Mouse (Mus musculus) urinary bladder, postnatal 4 days (tissue): Measurements from ENCODE around the gene Olfr56.
"Not testable (repeated sequence)": the region's sequence is repeated elsewhere in the genome, so short reads cannot be mapped to it uniquely, and the experiment has no call there.

Experiments
- DNase-seq, 2 experiments: peaks; one replicate each; pipeline ENCODE4 v3.0.0; 2021 to 2022; ENCODE audit warnings: low spot score in 2 of 2

Gene Olfr56

DNA sequence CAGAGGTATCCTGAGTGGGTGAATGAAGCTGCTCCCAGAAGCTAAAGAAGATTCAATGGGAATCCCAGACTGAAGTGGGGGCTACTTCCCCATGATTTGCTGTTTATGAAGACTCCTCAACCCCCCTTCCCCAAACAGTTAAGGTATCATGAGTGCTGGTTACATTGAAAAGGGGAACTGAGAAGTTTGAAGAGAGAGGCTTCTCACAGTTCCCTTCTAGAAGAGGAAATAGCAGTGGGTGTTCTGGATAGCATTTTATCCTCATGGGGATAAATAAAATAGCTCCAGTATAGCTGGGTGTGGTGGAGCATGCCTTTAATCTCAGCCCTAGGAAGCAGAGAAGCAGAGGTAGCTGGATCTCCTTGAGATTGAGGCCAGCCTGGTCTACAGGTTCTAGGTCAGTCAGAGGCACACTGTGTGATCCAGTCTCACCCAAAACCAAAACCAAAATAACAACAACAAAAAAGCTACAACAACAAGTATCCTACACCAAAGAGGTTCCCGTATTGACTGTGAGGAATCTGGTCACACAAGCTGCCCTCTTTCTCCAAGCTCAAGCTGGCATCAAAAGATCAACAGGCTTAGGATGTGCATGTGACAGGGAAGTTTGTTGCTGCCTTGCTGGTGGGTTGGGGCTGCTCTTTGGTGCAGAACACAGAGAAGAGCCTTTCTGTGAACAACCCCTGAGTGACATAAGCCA lies at the start of gene Olfr56:
Olfr56 (plus strand) TSS at position 650 of the 700 bp plus-strand sequence.
- not testable (repeated sequence) for DNase-seq

DNA sequence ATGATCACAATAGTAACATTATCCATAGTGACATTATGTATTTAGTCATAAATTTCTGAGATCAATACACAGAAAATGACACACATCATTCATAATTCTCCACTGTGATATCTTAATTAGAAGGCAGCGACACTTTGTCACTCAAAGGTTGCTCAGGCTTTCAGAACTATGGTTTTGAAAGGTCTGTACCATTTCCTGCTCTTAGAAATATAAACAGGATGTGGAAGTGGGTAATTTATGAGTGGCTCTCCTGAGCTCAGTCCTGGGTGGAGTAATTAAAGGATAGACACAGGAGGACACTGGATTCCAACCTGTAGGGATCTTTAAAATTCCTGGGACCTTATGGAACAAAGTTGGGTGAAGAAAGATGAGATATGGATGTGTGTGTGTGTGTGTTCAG lies 45.3 kb upstream of the Olfr56 start:
- DNase-seq, result not testable (repeated sequence)

DNA sequence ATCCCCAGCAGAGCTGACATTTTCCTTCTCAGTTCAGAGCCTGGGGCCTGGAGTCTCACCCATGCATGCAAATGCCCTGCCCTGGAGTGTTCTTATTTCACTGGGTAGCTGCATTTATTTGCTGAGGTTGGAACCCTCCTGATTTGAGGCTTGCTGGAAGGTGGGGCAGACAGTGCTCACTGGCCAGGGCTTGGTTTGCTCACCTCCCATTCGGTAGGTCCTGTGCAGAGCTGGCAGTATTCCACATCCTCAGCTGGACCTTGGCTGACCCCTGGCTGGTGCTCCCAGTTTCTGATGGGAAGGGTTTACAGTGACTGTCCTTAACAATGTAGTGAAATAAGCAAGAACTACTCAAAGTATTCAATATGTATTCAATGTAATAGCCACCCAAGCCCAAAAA lies 44.8 kb upstream of the Olfr56 start:
- DNase-seq, result not testable (repeated sequence)

DNA sequence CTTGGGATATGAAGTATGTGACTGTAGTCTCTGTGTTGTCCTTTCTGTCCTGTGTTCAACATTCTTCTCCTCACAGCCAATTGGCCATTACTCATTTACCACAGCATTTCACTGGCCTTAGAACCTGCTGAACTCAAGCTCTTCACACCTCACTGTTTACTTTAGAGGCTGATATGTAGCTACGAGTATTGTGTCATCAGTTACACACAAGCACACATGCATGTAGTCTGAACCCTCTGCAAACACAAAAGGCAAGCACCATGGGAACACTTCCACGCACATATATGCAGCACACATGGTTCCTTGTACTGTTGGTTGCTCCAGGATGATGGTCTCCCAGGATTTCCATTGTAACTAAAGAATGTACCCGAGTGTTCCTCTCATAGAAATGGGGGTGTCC lies 43.4 kb upstream of the Olfr56 start:
- DNase-seq, result not testable (repeated sequence)

DNA sequence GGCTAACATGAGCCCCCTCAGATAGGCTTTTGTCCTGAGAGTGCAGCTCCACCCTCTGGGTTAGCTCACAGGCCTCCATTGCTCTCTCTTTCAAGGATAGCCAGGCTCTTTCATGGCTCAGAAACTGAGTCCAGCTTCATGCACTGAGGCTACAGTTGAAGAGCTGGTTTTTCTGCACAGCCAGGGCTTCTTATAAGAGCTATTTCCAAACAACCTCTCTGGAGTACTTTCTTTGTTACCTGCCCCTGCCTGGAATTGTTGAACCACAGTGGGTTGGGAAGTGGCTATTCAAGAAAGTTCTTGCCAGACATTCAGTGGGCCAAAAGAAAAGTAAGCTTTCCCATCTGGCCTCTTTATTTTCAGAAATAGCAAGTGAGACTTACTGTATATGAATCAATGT lies 39.4 kb upstream of the Olfr56 start:
- not testable (repeated sequence) for DNase-seq

DNA sequence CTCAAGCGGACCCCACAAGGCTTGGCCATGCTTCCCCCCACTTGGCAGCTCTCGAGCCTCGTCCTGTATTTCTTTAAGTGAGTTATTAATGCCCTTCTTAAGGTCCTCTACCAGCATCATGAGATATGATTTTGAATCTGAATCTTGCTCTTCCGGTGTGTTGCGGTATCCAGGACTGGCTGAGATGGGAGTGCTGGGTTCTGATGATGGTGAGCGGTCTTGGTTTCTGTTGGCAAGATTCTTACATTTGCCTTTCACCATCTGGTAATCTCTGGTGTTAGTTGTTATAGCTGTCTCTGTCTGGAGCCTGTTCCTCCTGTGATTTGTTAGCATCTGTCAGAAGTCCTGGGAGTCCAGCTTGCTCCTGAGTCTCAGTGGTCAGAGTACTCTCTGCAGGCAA lies 32.6 kb upstream of the Olfr56 start, which contains the start of gene Psme2b:
Psme2b (minus strand) TSS at position 101 of the 400 bp plus-strand sequence.
- not testable (repeated sequence) for DNase-seq

DNA sequence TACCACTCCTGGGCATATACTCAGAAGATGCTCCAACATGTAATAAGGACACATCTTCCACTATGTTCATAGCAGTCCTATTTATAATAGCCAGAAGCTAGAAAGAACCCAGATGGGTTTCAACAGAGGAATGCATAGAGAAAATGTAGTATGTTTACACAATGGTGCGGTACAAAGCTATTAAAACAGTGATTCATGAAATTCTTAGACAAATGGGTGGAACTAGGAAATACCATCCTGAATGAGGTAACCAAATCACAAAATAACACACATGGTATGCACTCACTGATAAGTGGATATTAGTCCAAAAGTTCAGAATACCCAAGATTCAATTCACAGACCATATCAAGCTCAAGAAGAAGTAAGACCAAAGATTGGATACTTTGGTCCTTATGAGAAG lies 4.0 kb upstream of the Olfr56 start:
- DNase-seq, result not testable (repeated sequence)

DNA sequence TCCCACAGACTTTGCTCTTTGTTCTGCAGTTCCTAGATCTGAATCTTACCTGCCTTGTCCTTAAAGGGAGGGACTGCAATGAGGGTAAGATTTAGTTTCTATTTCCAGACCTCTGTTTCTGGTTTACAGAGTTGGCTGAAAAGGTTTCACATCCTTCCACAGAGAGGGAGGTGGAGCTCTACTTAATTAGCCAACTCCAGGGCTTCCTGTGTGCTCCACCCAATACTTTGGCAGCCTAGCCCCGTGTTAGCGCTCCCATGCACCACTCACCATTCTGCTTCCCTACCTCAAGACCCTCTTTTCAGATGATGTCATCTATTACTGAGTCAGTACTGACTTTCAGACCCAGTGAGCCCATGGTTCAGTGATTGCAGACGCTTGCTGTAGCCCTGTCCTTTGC lies 562 bp downstream of the Olfr56 start, which contains the start of gene 9930111J21Rik1:
9930111J21Rik1 (minus strand) TSS at position 148 of the 400 bp plus-strand sequence.
- not testable (repeated sequence) for DNase-seq

DNA sequence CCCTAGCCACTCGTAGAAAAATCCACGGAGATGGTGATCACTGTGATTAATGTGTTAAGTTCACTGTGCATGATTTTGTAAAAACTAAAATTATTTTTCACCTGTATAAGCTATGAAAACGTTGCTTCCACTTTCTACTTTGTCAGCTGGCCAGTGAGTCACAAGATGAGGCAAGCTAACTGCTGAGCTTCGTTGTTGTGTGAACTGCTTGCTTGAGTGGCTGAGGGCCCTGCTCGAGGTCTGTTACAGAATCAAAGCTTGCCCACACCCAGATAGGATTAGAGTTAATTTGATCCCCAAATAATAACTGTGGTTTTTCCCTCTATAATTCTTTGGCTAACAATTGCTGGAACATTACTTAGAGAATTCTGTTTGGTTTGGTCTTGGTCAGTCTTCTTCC lies 1.4 kb downstream of the Olfr56 start:
- DNase-seq, result not testable (repeated sequence)

DNA sequence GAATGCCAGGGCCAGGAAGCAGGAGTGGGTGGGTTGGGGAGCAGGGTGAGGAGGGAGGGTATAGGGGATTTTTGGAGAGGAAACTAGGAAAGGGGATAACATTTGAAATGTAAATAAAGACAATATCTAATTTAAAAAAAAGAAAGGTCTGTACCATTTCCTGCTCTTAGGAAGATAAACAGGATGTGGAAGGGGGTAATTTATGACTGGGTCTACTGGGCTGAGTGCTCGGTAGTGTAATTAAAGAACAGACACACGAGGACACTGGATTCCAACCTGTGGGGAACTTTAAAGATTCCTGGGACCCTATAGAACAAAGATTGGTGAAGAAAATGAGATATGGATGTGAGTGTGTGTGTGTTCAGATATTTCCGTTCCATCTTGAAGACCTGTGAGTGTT lies 4.2 kb downstream of the Olfr56 start:
- DNase-seq, result not testable (repeated sequence)

DNA sequence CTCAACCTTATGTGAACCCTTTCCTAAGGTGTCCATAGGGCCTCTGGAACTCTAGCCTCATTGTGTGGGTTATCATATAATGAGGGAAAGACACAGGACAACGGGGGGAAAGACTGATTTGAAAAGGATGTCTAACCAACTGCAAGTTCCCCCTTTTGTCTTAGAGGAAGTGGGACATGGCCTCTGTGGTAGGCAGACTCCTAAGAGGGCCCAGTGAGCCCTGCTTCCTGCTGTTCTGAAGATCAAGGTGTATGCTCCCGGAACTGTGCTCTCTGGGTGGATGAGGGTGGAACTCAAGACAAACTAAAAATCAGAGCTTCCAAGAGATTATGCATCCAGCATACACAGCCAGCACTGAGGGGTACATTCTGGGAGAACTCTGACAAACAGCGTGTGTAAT lies 9.5 kb downstream of the Olfr56 start:
- not testable (repeated sequence) for DNase-seq

DNA sequence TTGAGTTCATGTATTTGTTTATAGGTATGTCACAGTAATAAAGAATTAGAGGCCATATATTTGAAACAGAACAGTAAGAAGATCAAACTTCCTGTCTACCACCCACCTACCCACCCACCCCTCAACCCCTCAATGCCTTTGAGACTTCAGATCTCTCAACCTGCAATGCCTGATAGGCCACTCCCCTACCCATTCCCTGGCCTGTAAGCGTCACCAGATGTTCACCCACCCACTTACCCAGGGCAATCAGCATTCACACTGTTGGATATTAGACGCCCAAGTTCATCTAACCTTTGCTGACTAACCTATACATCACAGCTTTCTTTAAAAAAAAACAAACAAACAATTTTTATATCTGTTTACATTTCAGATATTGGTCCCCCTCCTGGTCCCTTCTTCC lies 11.3 kb downstream of the Olfr56 start:
- DNase-seq, result not testable (repeated sequence)

DNA sequence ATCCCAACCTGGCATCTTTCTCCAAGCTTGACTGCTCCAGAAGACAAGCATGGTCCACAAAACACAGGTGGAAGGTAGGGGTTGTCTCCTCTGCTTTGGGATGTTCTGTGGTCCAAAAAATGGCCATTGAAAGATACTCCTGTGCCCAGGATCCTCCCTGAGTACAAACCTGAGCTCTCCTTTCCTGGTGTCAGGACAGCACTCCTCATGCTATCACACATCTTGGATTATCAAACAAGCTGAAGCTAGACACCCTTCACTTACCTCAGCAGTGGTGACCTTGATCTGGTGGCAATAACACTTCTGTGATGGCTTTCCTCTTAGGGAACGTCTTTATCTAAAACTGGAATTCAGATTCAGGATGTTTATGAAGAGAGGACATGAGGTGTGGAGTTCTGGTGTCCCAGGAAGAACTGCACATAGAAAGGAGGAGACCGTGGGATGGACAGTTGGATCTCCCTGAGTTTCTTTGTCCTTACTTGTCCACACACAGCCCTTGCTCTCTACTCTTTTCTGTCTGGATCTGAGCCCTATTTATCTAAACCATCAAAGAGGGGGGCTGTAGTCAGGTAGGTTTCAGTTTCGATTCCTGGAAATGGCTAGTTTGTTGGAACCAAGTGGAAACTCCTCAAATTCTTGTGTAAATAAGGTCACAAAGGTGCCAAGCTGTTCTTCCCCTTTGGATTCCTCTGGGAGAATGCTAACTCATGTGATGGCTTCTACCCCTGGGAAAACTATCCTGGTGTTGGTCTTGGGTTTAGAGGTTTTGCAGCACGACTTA lies 13.2 kb downstream of the Olfr56 start, which contains the start of gene Gm12185:
Gm12185 (minus strand) TSS at position 487 of the 781 bp plus-strand sequence.
- DNase-seq, result not testable (repeated sequence)

DNA sequence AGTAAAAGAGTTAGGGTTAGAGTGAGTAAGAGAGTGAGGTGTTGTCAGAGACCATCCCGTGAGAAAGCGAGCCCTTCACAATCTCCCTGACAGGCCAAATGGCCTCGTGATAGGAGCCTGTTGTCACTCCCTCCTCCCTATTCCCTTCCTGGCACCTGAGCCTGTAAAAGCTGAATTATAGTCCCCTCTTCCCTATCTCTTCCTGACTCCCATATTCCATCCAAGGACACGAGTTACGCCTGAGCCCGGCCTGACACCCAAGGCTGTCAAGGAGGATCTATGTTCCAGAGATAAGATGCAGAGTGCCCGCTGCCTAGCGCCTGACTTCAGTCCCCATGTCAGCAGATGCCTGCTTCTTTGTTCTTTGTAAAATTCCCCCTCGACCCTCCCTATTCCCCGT lies 14.6 kb downstream of the Olfr56 start:
- not testable (repeated sequence) for DNase-seq

DNA sequence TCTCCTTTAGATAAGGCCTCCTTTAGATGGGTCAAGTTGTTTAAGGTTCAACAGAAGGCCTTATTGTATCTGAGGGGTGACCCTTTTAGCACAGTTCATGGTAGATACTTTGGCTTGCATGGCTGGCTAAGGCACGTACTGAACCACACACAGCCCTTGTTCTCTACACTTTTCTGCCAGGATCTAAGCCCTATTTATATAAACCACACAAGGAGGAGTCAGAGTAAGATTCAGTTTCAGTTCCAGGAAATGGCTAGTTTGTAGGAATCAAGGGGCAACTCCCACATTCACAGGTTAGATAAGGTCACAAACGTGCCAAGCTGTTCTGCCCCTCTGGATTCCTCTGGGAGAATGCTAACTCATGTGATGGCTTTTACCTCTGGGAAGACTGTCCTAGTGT lies 15.3 kb downstream of the Olfr56 start, which contains the start of gene Tgtp1:
Tgtp1 (minus strand) TSS at position 155 of the 400 bp plus-strand sequence.
- not testable (repeated sequence) for DNase-seq

DNA sequence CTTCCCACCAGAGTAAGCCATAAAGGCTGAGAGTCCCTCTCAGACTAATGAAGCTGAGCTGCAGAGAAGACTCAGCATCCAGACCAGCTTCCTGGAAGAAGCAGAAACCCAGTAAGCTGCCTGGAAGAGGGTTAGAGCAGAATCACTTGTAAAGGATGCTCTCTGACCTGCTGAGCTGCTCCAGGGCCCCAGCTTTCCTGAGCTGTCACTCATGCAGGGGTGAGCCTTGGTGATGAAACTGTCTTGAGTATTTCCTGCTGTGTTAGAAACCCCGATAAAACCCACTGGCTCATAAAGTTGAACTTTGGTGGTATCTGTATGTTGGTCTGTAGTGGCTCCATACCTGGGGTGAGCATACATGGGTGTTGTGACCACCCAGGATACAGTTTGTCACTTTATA lies 21.7 kb downstream of the Olfr56 start:
- not testable (repeated sequence) for DNase-seq

DNA sequence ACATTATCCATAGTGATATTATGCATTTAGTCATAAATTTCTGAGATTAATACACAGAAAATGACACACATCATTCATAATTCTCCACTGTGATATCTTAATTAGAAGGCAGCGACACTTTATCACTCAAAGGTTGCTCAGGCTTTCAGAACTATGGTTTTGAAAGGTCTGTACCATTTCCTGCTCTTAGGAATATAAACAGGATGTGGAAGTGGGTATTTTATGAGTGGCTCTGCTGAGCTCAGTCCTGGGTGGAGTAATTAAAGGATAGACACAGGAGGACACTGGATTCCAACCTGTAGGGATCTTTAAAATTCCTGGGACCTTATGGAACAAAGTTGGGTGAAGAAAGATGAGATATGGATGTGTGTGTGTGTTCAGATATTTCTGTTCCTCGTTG lies 27.6 kb downstream of the Olfr56 start:
- DNase-seq, result not testable (repeated sequence)

DNA sequence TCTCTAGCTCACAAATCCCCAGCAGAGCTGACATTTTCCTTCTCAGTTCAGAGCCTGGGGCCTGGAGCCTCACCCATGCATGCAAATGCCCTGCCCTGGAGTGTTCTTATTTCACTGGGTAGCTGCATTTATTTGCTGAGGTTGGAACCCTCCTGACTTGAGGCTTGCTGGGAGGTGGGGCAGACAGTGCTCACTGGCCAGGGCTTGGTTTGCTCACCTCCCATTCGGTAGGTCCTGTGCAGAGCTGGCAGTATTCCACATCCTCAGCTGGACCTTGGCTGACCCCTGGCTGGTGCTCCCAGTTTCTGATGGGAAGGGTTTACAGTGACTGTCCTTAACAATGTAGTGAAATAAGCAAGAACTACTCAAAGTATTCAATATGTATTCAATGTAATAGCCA lies 28.1 kb downstream of the Olfr56 start:
- not testable (repeated sequence) for DNase-seq

DNA sequence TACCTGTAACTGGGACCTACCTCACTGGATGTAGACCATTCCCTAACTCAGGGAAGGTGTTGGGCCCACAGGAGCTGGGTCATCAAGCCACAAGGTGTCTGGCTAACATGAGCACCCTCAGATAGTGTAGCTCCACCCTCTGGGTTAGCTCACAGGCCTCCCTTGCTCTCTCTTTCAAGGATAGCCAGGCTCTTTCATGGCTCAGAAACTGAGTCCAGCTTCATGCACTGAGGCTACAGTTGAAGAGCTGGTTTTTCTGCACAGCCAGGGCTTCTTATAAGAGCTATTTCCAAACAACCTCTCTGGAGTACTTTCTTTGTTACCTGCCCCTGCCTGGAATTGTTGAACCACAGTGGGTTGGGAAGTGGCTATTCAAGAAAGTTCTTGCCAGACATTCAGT lies 33.4 kb downstream of the Olfr56 start:
- DNase-seq, result not testable (repeated sequence)

DNA sequence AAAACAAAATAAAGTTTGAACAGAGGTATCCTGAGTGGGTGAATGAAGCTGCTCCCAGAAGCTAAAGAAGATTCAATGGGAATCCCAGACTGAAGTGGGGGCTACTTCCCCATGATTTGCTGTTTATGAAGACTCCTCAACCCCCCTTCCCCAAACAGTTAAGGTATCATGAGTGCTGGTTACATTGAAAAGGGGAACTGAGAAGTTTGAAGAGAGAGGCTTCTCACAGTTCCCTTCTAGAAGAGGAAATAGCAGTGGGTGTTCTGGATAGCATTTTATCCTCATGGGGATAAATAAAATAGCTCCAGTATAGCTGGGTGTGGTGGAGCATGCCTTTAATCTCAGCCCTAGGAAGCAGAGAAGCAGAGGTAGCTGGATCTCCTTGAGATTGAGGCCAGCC lies 71.4 kb downstream of the Olfr56 start:
- not testable (repeated sequence) for DNase-seq

DNA sequence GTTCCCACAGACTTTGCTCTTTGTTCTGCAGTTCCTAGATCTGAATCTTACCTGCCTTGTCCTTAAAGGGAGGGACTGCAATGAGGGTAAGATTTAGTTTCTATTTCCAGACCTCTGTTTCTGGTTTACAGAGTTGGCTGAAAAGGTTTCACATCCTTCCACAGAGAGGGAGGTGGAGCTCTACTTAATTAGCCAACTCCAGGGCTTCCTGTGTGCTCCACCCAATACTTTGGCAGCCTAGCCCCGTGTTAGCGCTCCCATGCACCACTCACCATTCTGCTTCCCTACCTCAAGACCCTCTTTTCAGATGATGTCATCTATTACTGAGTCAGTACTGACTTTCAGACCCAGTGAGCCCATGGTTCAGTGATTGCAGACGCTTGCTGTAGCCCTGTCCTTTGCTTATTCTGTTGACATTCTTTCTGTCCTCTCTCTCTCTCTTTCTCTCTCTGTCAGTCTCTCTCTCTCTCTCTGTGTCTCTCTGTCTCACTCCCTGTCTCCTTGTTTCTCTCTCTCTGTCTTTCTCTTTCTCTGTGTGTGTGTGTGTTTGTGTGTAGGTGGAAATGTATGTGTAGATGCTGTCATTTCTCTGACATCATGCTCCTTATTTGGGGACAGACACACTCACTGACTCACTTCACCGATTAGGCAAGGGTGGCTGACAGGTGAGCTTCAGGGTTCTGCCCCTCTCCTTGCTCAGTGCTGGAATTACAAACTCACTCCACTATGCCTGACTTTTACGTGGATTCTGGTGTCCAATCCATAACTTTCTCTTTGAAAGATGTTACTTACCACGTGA lies 72.6 kb downstream of the Olfr56 start, which contains the start of gene 9930111J21Rik2:
9930111J21Rik2 (minus strand) TSS at position 150 of the 799 bp plus-strand sequence.
- DNase-seq, result not testable (repeated sequence)
